Mouse (Mus musculus) embryonic stem cell, embryonic (primary cell): ENCODE data around the gene Cplx2.

ENCODE experiments used
- CTCF ChIA-PET, 4 experiments: fragments of 300-600 bp in 2 of 4; fragments of 350-600 bp in 2 of 4; sonication (Branson Sonifier 250); formaldehyde crosslinking; loops; one replicate each; lab custom pipeline; 2022; ENCODE audit warnings: inconsistent platforms in 2 of 4; lab: Charles Lee
- POLR2A ChIA-PET, 4 experiments: fragments of 300-600 bp in 2 of 4; fragments of 350-600 bp in 2 of 4; sonication (Branson Sonifier 250); formaldehyde crosslinking; loops; one replicate each; lab custom pipeline; 2022; ENCODE audit warnings: antibody characterized with exemption in 4 of 4, inconsistent platforms in 1 of 4; lab: Charles Lee

Gene Cplx2

DNA sequence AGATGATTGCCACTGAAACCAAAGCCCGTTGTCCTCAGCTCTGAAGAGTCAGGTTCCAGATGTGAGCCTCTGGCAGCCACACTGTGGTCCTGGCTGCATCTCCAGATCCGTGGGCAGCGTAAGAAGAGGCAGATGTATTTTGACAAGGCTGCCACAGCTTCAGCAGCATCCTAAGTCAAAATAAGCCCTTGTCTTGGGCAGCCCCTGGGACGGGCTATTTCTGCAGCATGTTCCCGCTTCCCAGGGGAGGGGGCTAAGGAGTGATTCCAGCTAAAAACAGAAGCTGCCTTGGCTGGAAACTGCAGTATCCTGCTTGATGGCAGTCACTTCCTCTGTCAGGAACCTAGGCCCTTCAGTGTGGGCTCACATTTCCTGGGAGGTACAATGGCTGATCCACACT is 23.1 kb upstream of the Cplx2 start:
- CTCF ChIA-PET, result interaction anchor here in 3 of 4 experiments (0.7 to 1.6 kb wide), 3 partner anchors 27 to 99 kb away, joined by 3 to 7 read pairs (median 3); no protein-coding TSS in a partner anchor
- POLR2A ChIA-PET, result interaction anchor here in 2 of 4 experiments (0.9 to 2.4 kb wide), 3 partner anchors 9 to 12 kb away, joined by 3 to 9 read pairs (median 3); no protein-coding TSS in a partner anchor

DNA sequence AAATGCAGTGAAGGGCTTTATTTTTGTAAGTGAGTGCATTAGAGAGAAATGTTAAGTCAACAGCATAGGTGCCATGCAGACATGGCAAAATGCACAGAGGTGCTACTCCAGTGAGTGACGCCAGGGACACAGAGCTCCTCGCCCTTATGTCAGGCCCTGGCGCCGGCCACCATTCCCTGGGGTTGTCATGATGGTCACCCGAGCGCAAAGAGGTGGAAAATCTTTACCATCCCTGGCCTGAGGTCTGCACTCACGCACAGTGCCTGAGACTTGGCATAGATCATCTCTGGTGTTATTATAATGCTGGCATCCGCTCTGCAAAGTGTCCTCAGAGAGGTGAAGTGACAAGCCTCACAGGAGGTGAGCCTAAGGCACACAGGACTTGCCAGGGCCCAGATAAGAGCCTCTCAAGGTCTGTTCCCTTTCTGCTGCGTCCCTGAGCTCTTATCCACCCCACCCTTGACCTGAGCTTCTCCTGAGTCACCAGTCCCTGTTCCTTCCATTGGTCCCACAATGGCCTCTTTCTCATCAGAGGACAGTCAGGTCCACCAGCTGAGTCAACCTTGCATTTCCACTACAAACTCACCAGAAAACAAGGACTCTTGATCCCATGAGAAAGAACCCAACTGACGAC is 21.9 kb upstream of the Cplx2 start:
- POLR2A ChIA-PET, result interaction anchor here in 1 of 4 experiments (0.6 to 2.4 kb wide), 3 partner anchors 10 to 173 kb away, joined by 3 to 9 read pairs (median 3); no protein-coding TSS in a partner anchor

DNA sequence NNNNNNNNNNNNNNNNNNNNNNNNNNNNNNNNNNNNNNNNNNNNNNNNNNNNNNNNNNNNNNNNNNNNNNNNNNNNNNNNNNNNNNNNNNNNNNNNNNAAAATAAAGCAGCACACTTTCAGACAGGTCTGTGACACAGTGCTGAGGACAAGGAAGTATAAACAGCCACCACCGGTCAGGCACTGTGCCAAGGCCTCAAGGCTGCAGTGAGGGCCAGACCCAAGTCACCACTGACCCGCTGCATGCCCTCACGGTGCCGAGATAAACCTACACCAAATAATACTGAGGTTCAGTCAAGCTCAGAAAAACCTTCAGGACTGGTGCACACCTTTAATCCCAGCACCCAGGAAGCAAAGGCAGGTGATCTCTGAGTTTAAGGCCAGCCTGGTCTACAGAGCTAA is 13.7 kb upstream of the Cplx2 start:
- POLR2A ChIA-PET, result no interaction called here
- CTCF ChIA-PET, result no interaction called here

More for the DNA sequence above, 21.9 kb upstream of the Cplx2 start:
- CTCF ChIA-PET, result interaction anchor here in 3 of 4 experiments (0.5 to 1.6 kb wide), 5 partner anchors 20 to 368 kb away, joined by 3 to 7 read pairs (median 4); no protein-coding TSS in a partner anchor

DNA sequence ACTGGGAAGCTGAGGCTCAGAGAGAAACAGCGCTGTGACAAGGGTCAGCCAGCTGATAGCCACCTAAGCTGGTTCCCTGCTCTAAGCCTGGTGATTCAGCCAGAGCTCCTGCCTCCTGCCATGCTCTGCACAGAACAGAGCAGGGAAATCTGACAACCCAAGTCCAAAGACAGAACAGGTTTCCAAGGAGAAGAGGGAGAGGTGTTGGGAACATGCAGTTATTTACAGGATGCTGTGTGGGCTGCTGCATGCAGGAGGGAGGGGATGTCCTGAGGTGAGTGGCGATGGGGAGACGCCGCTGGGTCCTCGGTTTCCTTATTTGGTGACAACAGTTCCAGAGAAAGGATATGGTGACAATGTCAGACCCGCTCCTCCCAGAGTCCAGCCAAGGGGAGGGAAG is 12.0 kb upstream of the Cplx2 start:
- POLR2A ChIA-PET, result interaction anchor here in 2 of 4 experiments (0.6 to 2.2 kb wide), 3 partner anchors 10 to 274 kb away, joined by 3 to 9 read pairs (median 3); no protein-coding TSS in a partner anchor
- CTCF ChIA-PET, result interaction anchor here in 2 of 4 experiments (1.2 to 1.5 kb wide), 4 partner anchors 14 to 245 kb away, joined by 3 to 7 read pairs (median 4); no protein-coding TSS in a partner anchor

DNA sequence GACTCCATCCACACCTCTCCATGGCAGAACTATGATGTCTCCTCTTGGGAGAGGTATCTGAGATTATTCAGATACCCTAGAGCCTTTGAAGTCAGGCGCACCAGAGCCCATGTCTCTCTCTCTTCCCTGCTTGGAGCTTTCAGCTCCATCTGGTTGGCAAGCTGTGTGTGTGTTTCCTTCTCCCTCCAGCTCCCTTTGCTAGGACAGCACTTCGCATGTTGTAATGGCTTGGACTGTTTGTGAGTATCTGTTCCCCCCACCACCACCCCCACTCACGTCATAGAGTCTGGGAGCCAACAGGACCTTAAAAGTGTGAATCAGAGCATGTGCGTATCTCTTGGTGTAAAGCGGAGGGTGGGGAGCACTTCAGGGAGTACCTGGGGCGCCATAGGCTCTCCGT is 6.5 kb upstream of the Cplx2 start:
- CTCF ChIA-PET, result interaction anchor here in 2 of 4 experiments (1.3 to 2.1 kb wide), 2 partner anchors 8 kb away, joined by 3 to 8 read pairs; no protein-coding TSS in a partner anchor
- POLR2A ChIA-PET, result no interaction called here

DNA sequence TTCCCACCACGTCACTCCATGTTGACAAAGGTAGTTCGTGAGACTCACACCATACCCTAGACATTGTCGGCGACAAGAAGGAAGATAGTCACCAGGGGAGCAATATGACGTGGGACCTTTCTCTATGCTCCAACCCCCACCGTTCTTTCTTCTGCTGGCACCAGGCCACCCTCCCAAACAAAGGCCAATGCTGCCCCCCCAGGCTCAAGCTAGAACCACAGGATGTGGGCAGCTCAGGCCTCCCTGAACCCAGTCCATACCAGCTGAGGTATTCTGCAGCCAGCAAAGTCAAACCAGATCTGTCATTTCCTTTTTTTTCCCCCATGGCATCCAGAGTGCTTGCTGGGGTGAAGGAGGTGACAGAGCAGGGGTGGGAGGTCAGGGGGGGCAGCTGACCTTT is 3.4 kb upstream of the Cplx2 start:
- CTCF ChIA-PET, result interaction anchor here in 2 of 4 experiments (0.6 to 2.2 kb wide), 4 partner anchors 80 to 249 kb away, joined by 3 to 10 read pairs (median 6); no protein-coding TSS in a partner anchor
- POLR2A ChIA-PET, result interaction anchor here in 1 of 4 experiments (1.4 kb wide), 1 partner anchor 17 kb away, joined by 4 read pairs; no protein-coding TSS in a partner anchor

DNA sequence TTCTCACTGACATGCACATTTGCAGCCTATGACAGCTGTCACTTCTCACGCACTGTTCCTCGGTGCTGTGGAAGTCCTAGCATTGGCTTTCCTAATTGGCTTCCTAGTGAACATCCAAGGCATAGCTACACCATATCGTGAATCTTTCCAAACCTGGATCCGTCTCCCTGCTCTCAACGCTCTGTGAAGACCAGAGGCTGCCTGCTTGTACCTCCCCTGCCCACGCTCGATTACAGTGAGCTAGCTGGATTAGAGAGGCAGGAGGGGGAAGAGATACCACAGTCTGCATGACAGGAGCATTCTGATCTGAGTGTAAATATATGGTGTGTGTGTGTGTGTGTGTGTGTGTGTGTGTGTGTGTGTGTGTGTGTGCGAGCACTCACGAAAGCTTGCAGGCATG is 3.0 kb upstream of the Cplx2 start:
- CTCF ChIA-PET, result interaction anchor here in 2 of 4 experiments (0.7 to 5.2 kb wide), 4 partner anchors 79 to 120 kb away, joined by 3 to 76 read pairs (median 6); no protein-coding TSS in a partner anchor
- POLR2A ChIA-PET, result interaction anchor here in 1 of 4 experiments (0.6 to 1.4 kb wide), 2 partner anchors 17 to 37 kb away, joined by 4 read pairs; no protein-coding TSS in a partner anchor

DNA sequence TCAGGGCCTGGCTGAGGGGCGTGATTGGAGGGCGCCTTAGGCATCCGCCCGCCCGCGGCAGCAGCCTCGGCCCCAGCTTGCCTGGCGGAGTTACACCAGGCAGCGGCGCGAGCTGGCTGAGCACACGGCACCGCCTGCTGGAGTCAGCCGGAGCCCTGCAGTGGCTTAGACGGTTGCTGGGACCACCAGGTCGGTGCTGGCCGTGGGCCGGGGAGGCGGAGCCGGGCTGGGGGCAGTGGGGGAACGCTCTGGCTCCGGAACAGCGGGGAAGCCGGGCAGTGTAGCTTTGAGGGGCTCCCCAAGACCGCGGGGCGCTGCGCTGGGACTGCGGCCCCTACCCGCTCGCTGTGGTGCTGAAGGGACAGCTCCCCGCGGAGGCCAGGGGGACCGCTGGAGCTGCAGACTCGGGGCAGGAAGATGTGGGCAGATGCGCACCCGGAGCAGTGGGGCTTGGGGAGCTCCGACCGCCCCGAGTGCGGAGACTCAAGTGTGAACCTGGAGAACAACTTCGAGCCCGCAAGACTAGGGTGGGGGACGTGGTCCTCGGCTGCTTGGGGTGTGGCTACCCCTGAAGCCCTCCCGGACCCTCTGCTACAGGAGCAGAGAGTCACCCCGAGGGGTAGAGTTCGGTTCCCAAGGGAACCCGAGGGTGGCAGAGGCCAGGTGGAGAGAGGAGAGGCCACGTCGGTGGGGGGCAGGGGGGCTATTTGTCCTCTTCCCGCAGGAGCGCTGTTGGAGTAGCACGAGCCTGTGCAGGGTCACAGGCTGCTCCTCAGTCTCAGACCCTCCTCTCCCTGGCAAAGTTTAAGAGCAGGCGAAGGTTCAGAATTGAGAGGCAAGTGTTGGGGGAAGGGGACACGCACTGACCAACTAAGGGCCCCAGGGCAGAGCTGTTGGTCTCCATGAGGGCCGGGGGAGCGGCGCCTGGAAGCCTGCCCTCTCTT is 510 bp downstream of the Cplx2 start:
- CTCF ChIA-PET, result interaction anchor here (0.5 to 5.2 kb wide), 63 partner anchors 8 to 596 kb away, joined by 3 to 88 read pairs (median 5); partner anchors contain the start of genes 4833439L19Rik (in 1 of the 4) and Gprin1 (in 1 of the 4)
- POLR2A ChIA-PET, result interaction anchor here (0.5 to 2.7 kb wide), 17 partner anchors 11 to 578 kb away, joined by 3 to 10 read pairs (median 3); partner anchors contain the start of gene Thoc3 (in 1 of the 4)

DNA sequence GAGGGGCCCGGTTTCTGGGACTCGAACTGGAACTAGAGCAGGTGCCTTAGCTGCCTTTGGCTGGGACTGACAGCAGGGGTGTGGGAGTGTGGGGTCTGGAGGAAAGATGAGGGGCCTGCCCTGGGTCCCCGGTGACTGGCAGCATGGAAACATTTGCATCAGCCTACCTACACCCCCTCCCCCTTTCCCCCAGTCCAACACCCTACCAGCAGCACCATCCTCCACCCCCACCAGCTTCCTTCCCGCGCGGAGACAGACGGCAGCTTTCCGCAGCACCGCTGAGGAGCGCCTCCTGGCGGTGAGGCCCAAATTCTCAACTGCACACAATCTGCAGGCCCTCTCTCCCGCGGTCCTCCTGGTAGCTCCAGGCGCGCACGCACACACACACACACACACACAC is 1.5 kb downstream of the Cplx2 start:
- ChIA-PET CTCF (interaction anchor here (0.5 to 5.2 kb wide), 121 partner anchors 9 to 1713 kb away, joined by 3 to 88 read pairs (median 4); partner anchors contain the start of gene 4833439L19Rik (in 1 of the 4)), POLR2A (interaction anchor here (0.6 to 1.7 kb wide), 13 partner anchors 14 to 385 kb away, joined by 3 to 12 read pairs (median 4); no protein-coding TSS in a partner anchor)

DNA sequence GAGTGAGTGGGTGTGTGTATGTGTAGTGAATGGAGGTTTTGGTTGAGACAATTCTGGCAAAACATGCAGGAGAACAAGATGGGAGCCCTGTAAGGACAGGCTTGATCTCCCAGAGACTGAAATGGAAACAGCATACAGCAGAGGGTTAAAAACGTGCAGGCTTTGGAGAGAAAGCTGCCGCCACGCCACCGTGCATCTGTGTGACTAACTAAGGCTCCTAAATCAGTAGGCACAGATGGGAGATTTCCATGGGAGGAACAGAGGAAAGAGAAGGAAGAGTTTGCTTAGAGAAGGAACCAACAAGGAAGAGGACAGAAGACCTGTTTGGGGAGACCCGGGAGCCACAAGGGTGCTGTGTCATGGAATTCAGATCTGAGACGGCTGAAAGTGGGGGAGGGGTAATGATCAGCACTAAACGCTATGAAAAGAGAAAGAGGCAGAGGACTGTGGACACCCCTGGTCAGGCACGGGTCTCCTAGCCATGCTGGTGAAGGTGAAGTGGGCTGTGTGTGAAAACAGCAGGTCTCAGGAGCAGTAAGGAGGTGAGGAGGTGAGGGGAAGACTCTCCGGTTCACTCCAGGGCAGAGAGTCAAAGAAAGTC is 3.1 kb downstream of the Cplx2 start:
- POLR2A ChIA-PET, result interaction anchor here in 1 of 4 experiments (1.3 kb wide), 1 partner anchor 15 kb away, joined by 3 read pairs; no protein-coding TSS in a partner anchor
- CTCF ChIA-PET, result interaction anchor here in 2 of 4 experiments (1.2 to 4.4 kb wide), 2 partner anchors 42 to 126 kb away, joined by 3 to 88 read pairs; no protein-coding TSS in a partner anchor

DNA sequence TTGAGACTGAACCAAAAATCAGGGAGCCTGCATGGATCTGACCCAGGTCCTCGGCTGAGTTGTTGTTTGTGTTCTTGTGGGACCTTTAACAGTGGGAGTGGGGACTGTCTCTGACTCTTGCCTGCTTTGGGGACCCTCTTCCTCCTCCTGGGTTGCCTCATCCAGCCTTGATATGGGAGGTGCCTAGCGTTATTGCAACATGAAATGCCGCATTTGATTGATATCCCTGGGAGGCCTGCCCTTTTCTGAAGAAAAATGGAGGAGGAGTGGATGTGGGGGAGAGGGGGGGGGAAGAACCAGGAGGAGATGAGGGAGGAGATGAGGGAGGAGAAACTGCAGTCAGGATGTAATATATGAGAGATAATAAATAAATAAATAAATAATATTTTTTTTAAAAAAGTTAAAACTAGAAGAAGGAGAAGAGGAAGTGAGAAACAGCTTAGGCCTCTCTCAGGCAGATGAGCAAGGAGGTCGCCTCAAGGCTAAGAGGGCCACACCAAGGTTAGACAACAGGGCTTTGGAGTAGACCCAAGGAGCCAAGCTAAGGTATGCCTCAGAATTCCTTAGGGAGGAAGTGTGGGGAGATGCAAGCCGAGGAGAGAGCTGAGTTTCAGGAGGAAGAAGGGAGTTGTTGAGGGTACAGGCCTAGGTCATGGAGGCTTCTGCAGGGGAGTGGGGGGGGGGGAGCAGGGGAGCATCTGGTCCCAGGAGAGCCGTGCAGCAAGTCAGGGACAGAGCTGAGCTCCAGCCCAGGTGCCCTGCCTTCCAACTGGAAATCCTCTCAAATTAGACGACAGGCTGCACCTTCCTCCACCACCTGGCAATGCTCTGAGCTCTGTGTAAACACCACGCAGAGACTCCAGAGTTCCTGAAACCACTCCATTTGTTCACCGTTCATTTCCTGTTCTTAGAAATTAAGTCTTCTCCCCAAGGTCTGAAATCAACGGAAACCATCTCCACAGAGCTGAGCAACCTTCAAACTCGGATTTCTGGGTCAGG is 4.6 kb downstream of the Cplx2 start:
- ChIA-PET POLR2A (interaction anchor here in 1 of 4 experiments (0.6 kb wide), 2 partner anchors 73 to 583 kb away, joined by 3 read pairs; no protein-coding TSS in a partner anchor), CTCF (interaction anchor here (0.6 to 2.9 kb wide), 8 partner anchors 72 to 598 kb away, joined by 3 to 18 read pairs (median 6); no protein-coding TSS in a partner anchor)

DNA sequence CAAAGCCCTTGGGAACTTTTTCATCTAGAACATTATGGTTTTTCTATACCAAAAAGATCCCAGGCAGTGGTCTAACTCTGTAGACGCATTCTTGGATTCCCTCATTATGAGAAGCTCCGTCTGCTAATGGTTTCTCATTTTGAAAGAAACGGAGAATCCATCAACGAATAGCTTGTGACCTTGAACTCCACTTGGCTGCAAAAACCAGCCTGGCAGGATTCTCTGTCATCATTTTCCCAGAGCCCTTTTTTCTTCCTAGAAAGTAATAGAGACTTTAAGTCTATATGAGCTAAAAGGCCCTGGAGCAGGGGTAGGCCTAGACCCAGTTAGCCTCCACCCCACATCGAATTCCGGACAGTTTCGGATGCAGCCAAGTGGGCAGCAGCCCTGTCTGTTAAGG is 5.6 kb downstream of the Cplx2 start:
- ChIA-PET POLR2A (no interaction called here), CTCF (interaction anchor here (0.6 to 2.9 kb wide), 11 partner anchors 71 to 599 kb away, joined by 3 to 18 read pairs (median 6); no protein-coding TSS in a partner anchor)

DNA sequence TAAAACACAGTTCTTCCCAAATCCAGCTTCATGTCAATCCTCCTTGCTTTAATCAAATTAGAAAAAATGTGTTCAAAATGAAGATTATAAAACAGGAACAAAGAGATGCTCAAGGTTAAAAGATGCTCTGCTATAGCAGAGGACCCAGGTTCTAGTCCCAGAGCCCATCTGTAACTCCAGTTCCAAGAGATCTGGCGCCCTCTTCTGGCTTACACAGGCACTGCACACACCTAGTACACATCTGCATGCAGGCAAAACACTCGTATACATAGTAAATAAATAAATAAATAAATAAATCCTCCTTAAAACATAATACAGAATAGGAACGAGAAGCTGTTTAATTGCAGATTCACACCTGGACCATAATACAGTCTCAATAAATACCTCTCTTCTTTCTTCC is 6.9 kb downstream of the Cplx2 start:
- ChIA-PET CTCF (interaction anchor here in 3 of 4 experiments (0.7 to 2.9 kb wide), 10 partner anchors 10 to 264 kb away, joined by 3 to 18 read pairs (median 3); no protein-coding TSS in a partner anchor), POLR2A (interaction anchor here in 1 of 4 experiments (0.7 kb wide), 1 partner anchor 10 kb away, joined by 3 read pairs; no protein-coding TSS in a partner anchor)

DNA sequence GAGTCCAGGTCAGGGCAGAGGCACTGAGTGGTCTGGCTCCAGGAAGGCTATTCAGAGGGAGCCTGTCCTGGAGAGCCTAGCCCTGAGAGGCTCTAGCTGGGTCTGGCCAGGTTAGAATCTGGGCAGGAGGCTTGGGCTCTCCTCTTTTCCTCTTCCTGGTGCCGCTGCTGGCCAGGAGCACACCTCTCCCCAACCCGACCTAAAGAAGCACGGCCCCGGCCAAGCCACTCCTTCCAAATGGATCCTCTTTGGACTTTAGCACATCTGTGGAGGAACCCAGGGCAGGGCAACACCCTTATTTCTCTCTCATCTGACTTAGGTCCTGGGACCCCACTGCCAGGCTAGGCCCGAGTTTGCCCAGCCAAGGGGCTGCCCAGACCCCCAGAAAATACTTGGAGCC is 9.3 kb downstream of the Cplx2 start:
- POLR2A ChIA-PET, result no interaction called here

DNA sequence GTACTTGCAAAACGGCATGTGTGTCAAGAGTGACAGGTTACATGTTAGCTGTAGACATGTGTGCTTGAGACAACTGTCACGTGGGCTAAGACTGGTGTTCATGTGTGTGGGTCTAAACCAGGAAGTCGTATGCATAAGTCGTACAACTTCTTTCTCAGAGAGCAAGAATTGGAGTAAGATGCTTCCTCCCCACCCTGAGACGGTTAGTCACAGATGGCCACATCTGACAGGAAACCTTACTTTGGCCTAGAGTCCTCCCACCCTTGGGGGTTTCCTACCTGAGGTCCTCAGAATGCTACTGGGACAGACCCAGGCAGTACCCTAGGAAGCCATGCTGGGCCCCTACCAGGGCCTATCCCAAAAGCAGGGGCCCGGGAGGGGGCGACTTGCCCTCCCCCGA is 10.2 kb downstream of the Cplx2 start:
- POLR2A ChIA-PET, result no interaction called here
- CTCF ChIA-PET, result no interaction called here

More for the DNA sequence above, 9.3 kb downstream of the Cplx2 start:
- CTCF ChIA-PET, result interaction anchor here in 1 of 4 experiments (1.1 kb wide), 1 partner anchor 136 kb away, joined by 3 read pairs; no protein-coding TSS in a partner anchor

DNA sequence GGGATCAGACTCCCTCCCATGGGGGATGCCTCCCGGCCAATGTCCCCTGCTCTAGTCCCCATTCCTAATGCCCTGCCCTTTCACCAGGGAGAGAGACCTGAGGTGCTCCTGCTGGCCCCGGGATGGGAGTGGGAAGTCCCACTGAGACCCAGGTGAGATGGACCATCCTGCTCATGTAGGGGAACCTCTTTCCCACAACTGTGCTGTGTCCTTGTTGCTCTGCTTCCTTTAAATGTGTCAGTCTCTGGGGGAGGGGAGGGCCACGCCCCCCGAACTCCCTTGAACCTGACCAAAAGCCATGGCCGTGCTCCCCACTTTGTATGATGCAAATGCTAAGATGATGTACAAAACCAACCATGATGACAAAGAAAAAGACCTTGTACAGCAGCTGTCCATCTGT is 12.4 kb downstream of the Cplx2 start:
- CTCF ChIA-PET, result interaction anchor here (0.6 to 2.2 kb wide), 5 partner anchors 11 to 377 kb away, joined by 3 to 6 read pairs (median 4); no protein-coding TSS in a partner anchor
- POLR2A ChIA-PET, result no interaction called here
